Mouse (Mus musculus): Measurements from ENCODE around the gene Cacna2d2.

The Cacna2d2 gene

GRCm38 (mm10) chr9:107538711-107539110 is 139.3 kb downstream of the Cacna2d2 start:
- in situ Hi-C loops (cut with MboI, MseI), result loop anchor here (5.0 to 10.0 kb wide), 2 partner anchors 254 to 1176 kb away; partner anchors contain the start of gene Mapkapk3

- in situ Hi-C loops (cut with MboI, MseI), result loop anchor here (5.0 to 10.0 kb wide), 2 partner anchors 255 to 1178 kb away; partner anchors contain the start of gene Mapkapk3
Measured at GRCm38 (mm10) chr9:107539940-107540339, 140.5 kb downstream of the Cacna2d2 start.

- in situ Hi-C loops (cut with MboI, MseI), result no loop called here
Measured at GRCm38 (mm10) chr9:107540420-107540819, 141.0 kb downstream of the Cacna2d2 start.

GRCm38 (mm10) chr9:107541005-107541404 is 141.6 kb downstream of the Cacna2d2 start:
- in situ Hi-C loops (cut with MboI, MseI), result no loop called here

- in situ Hi-C loops (cut with MboI, MseI), result no loop called here
Measured at GRCm38 (mm10) chr9:107541474-107542351, 142.3 kb downstream of the Cacna2d2 start, which contains the start of the genes Cyb561d2 and Nprl2. Cyb561d2 (minus strand) TSS chr9:107542193. Nprl2 (plus strand) TSS chr9:107542226.

- in situ Hi-C loops (cut with MboI, MseI), result no loop called here
Measured at GRCm38 (mm10) chr9:107542352-107542686, 142.9 kb downstream of the Cacna2d2 start.

GRCm38 (mm10) chr9:107542721-107543120 is 143.3 kb downstream of the Cacna2d2 start:
- in situ Hi-C loops (cut with MboI, MseI), result no loop called here

- in situ Hi-C loops (cut with MboI, MseI), result no loop called here
Measured at GRCm38 (mm10) chr9:107543299-107543698, 143.9 kb downstream of the Cacna2d2 start.

GRCm38 (mm10) chr9:107544196-107544700 is 144.8 kb downstream of the Cacna2d2 start:
- in situ Hi-C loops (cut with MboI, MseI), result no loop called here

- in situ Hi-C loops (cut with MboI, MseI), result no loop called here
Measured at GRCm38 (mm10) chr9:107544729-107545128, 145.3 kb downstream of the Cacna2d2 start.

- in situ Hi-C loops (cut with MboI, MseI), result no loop called here
Measured at GRCm38 (mm10) chr9:107545199-107545598, 145.8 kb downstream of the Cacna2d2 start.

GRCm38 (mm10) chr9:107545602-107546001 is 146.2 kb downstream of the Cacna2d2 start:
- in situ Hi-C loops (cut with MboI, MseI), result no loop called here

GRCm38 (mm10) chr9:107547026-107547425 is 147.6 kb downstream of the Cacna2d2 start, which contains the start of gene Zmynd10:
Zmynd10 (plus strand) TSS chr9:107547298.
- in situ Hi-C loops (cut with MboI, MseI), result no loop called here

GRCm38 (mm10) chr9:107547957-107548356 is 148.5 kb downstream of the Cacna2d2 start:
- in situ Hi-C loops (cut with MboI, MseI), result no loop called here

GRCm38 (mm10) chr9:107548820-107549219 is 149.4 kb downstream of the Cacna2d2 start:
- in situ Hi-C loops (cut with MboI, MseI), result no loop called here

- in situ Hi-C loops (cut with MboI, MseI), result loop anchor here (10.0 to 25.0 kb wide), 2 partner anchors 655 to 1362 kb away; partner anchors contain the start of genes Manf and Ppm1m
Measured at GRCm38 (mm10) chr9:107549297-107550074, 150.1 kb downstream of the Cacna2d2 start.

GRCm38 (mm10) chr9:107550491-107551116 is 151.2 kb downstream of the Cacna2d2 start:
- in situ Hi-C loops (cut with MboI, MseI), result loop anchor here (10.0 to 25.0 kb wide), 2 partner anchors 656 to 1363 kb away; partner anchors contain the start of genes Manf and Ppm1m

GRCm38 (mm10) chr9:107551117-107551889 is 151.9 kb downstream of the Cacna2d2 start, which contains the start of gene Rassf1:
Rassf1 (plus strand) TSS chr9:107551555.
- in situ Hi-C loops (cut with MboI, MseI), result loop anchor here (10.0 to 25.0 kb wide), 2 partner anchors 657 to 1364 kb away; partner anchors contain the start of genes Manf and Ppm1m

GRCm38 (mm10) chr9:107551890-107552355 is 152.5 kb downstream of the Cacna2d2 start:
- in situ Hi-C loops (cut with MboI, MseI), result loop anchor here (10.0 to 25.0 kb wide), 2 partner anchors 657 to 1365 kb away; partner anchors contain the start of genes Manf and Ppm1m
